Comparison of ENCODE assay signal across 8 mouse cellular contexts in genomic region chr3:121433968-121434533, GRCm38 (mm10). TPM values are rescaled to one million over a fixed set of nuclear protein-coding genes. Genes with fewer than 3 reads are reported as not detected.
DNase-seq lines count a peak whose midpoint lies in the region; ATAC-seq lines count a peak whose summit lies in the region.

No protein-coding gene starts in this region.

- H3K9me3 ChIP-seq in heart, embryonic 11.5 days (replicated peaks; ENCODE audit: control insufficient read depth, low read length): no peaks in the 10 kb centered on the region
- no peaks in the 10 kb centered on the region for H3K9me3 ChIP-seq in liver, embryonic 11.5 days (ENCODE audit: control insufficient read depth, low read length)
- H3K9me3 ChIP-seq in stomach, embryonic 16.5 days (replicated peaks; ENCODE audit: control insufficient read depth, low read length): no peaks in the 10 kb centered on the region

- H3K4me3 ChIP-seq in heart, embryonic 11.5 days (ENCODE audit: low read depth, low read length): no peak overlapping the region
- no peak overlapping the region for H3K4me3 ChIP-seq in liver, embryonic 11.5 days (ENCODE audit: low read depth, low read length)
- H3K4me3 ChIP-seq in stomach, embryonic 16.5 days (replicated peaks; ENCODE audit: low read length): no peak overlapping the region

- H3K27me3 ChIP-seq in heart, embryonic 11.5 days (ENCODE audit: control insufficient read depth, insufficient read depth, low read length): no peaks in the 10 kb centered on the region
- H3K27me3 ChIP-seq in liver, embryonic 11.5 days (replicated peaks; ENCODE audit: control insufficient read depth, insufficient read depth, low read length): no peaks in the 10 kb centered on the region
- H3K27me3 ChIP-seq in stomach, embryonic 16.5 days (ENCODE audit: control insufficient read depth, insufficient read depth, low read length): no peaks in the 10 kb centered on the region

- H3K9ac ChIP-seq in heart, embryonic 11.5 days (ENCODE audit: low read depth, low read length): no peak overlapping the region
- no peak overlapping the region; the same call in 1 of the 2 replicates for H3K9ac ChIP-seq in liver, embryonic 11.5 days (ENCODE audit: low read depth, low read length)
- H3K9ac ChIP-seq in stomach, embryonic 16.5 days (ENCODE audit: low read length): peak overlapping the region; percentile 7; the same call in 1 of the 2 replicates

- peak overlapping the region; percentile 25 for H3K27ac ChIP-seq in heart, embryonic 11.5 days (ENCODE audit: low read depth, low read length)
- H3K27ac ChIP-seq in liver, embryonic 11.5 days (ENCODE audit: low read depth, low read length): 0 out of 2 replicates have a peak overlapping the region, but pooled peaks have one; percentile 39
- H3K27ac ChIP-seq in stomach, embryonic 16.5 days (ENCODE audit: low read length): peak overlapping the region; percentile 43

- peak overlapping the region; percentile 42 for H3K4me2 ChIP-seq in heart, embryonic 11.5 days
- H3K4me2 ChIP-seq in liver, embryonic 11.5 days: 0 out of 2 replicates have a peak overlapping the region, but pooled peaks have one; percentile 7
- peak overlapping the region; percentile 3; the same call in 1 of the 2 replicates for H3K4me2 ChIP-seq in stomach, embryonic 16.5 days (ENCODE audit: low read depth, low read length)

- peak; percentile 54 for DNase-seq in retina, postnatal 1 day
- no peak for DNase-seq in retina, embryonic 14.5 days (ENCODE audit: low spot score)
- DNase-seq in liver, embryonic 11.5 days (ENCODE audit: low spot score): no peak
- no peak for DNase-seq in left cerebral cortex, adult 18-20 months (ENCODE audit: low spot score in 2 of 2)
- DNase-seq in cerebellum, adult 9-11 months: no peak
- no peak for DNase-seq in kidney, postnatal 10 days

- ATAC-seq in heart, embryonic 11.5 days (replicated peaks; ENCODE audit: insufficient number of reproducible peaks, low FRiP score, low TSS enrichment): no peak
- no peak for ATAC-seq in liver, embryonic 11.5 days (replicated peaks; ENCODE audit: low FRiP score)
- ATAC-seq in stomach, embryonic 16.5 days (ENCODE audit: insufficient read depth, low FRiP score): peak; percentile 65

- WGBS in heart, embryonic 11.5 days (ENCODE audit: insufficient replicate concordance): 45% methylated on average over 8 of the region's 8 CpGs
- WGBS in liver, embryonic 11.5 days: 64% methylated on average over 8 of the region's 8 CpGs
- 27% methylated on average over 8 of the region's 8 CpGs for WGBS in stomach, embryonic 16.5 days

- no peaks in the 10 kb centered on the region for H3K36me3 ChIP-seq in heart, embryonic 11.5 days (ENCODE audit: control insufficient read depth, insufficient read depth, low read length)
- H3K36me3 ChIP-seq in liver, embryonic 11.5 days (ENCODE audit: control insufficient read depth, insufficient read depth, low read length): no peaks in the 10 kb centered on the region
- no peaks in the 10 kb centered on the region for H3K36me3 ChIP-seq in stomach, embryonic 16.5 days (ENCODE audit: control insufficient read depth, insufficient read depth, low read length)

- peaks cover 81% of the 10 kb centered on the region for H3K4me1 ChIP-seq in heart, embryonic 11.5 days (ENCODE audit: control insufficient read depth, insufficient read depth, low read length)
- peaks cover 33% of the 10 kb centered on the region for H3K4me1 ChIP-seq in liver, embryonic 11.5 days (replicated peaks; ENCODE audit: control insufficient read depth, insufficient read depth, low read length)
- peaks cover 59% of the 10 kb centered on the region for H3K4me1 ChIP-seq in stomach, embryonic 16.5 days (ENCODE audit: control insufficient read depth, insufficient read depth, low read length)

RNA-seq across cellular contexts. Expression of gene Cnn3, which starts 7.8 kb away (rescaled TPM):
- polyA plus RNA-seq in heart, embryonic 11.5 days (2014; fragmentation: Nextera tagmentation; extraction: Ambion mirVana): 488 and 525 TPM in 2 replicates
- 294 and 295 TPM in 2 replicates for polyA plus RNA-seq in liver, embryonic 11.5 days (2014; fragmentation: Nextera tagmentation; extraction: Ambion mirVana)
- polyA plus RNA-seq in stomach, embryonic 16.5 days (2015; fragmentation: Nextera tagmentation; extraction: Ambion mirVana): 525 and 535 TPM in 2 replicates
- 10 to 100 TPM; 59.8 to 68.9 TPM for total RNA-seq in left cerebral cortex, adult 18-20 months (2021)
